Mouse (Mus musculus) T-helper 17 cell (primary cell): ENCODE results near the gene Gpsm2.

Experiments used
- in situ Hi-C, 2 experiments: fragments of 300-600 bp; cut with MboI, MseI; formaldehyde crosslinking; loops; 1 replicate in 1 of 2; 2 replicates in 1 of 2; pipeline ENCODE4 v1.15.1; 2025; ENCODE audit warnings: high pct_unique_total_duplicates in 2 of 2

Gpsm2 gene

GRCm38 (mm10) chr3:108722036-108722872 is at the start of gene Gpsm2:
Gene Gpsm2, minus strand, starts transcription at chr3:108722309.
- in situ Hi-C loops, result no loop called here

GRCm38 (mm10) chr3:108770725-108771368 is 48.7 kb upstream of the Gpsm2 start:
- in situ Hi-C loops, result loop anchor here in 1 of 2 experiments (10.0 kb wide), 1 partner anchor 196 kb away; the partner anchor contains the start of gene Taf13

DNA sequence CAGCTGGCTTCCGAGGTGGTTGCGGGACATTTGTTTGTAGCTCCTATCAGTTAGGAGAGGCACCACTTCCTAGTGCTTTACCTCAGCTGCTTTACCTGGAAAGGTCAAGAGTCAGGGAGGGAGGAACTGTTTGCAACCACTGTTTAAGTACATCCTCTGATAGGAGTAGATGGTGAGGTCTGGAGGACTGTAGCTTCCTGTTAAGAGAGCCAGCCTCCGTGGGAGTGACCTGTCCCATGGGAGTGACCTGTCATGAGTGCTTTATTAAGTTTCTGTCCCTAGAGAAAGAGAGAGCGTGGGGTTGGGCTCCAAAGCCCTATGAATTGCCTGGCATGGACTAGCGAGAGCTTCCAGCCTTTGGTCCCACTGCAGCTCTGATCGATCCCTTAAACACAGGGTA is 47.4 kb upstream of the Gpsm2 start:
- in situ Hi-C loops, result no loop called here

GRCm38 (mm10) chr3:108767416-108767815 is 45.3 kb upstream of the Gpsm2 start:
- in situ Hi-C loops, result no loop called here

DNA sequence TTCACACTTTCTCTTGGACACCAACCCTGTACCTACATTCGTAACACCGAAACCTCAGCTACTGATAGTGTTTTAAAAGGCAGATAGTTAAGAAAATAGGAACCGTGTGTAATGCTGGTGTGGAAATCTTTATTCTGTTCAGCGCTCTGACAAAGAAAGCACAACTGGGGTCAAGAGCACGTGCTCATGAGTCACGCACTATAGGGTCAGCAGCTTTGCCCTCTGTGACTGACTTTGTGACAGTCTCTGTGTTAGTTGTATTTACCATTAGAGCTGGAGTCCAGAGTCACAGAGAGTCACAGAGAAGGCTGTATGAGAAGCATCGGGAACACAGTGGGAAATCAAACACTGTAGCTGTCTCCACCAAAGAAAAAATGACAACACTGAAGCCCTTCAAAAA is 44.8 kb upstream of the Gpsm2 start:
- in situ Hi-C loops, result no loop called here

GRCm38 (mm10) chr3:108765476-108765875 is 43.4 kb upstream of the Gpsm2 start:
- in situ Hi-C loops, result no loop called here

GRCm38 (mm10) chr3:108764976-108765375 is 42.9 kb upstream of the Gpsm2 start:
- in situ Hi-C loops, result loop anchor here (5.0 kb wide), 2 partner anchors 38 to 68 kb away; no protein-coding TSS in a partner anchor

DNA sequence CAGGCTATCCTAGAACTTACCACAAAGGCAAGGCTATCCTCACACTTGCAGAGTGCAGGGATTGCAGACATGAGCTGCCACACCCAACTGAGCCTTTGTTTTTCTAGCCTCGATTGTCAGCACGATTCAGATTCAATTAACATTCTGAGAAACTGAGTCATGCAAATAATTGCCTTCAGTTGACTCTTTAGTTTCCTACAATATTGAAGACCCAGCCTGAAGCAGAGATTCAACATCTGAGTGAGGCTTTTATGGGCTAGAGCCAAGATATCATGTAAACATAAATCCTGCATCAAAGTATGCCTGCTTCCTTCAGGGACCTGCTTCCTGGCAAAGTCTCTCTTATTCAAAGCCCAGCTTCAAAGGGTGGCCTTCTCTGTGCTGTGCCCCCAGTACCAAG is 41.6 kb upstream of the Gpsm2 start:
- in situ Hi-C loops, result loop anchor here (5.0 kb wide), 2 partner anchors 36 to 66 kb away; no protein-coding TSS in a partner anchor

DNA sequence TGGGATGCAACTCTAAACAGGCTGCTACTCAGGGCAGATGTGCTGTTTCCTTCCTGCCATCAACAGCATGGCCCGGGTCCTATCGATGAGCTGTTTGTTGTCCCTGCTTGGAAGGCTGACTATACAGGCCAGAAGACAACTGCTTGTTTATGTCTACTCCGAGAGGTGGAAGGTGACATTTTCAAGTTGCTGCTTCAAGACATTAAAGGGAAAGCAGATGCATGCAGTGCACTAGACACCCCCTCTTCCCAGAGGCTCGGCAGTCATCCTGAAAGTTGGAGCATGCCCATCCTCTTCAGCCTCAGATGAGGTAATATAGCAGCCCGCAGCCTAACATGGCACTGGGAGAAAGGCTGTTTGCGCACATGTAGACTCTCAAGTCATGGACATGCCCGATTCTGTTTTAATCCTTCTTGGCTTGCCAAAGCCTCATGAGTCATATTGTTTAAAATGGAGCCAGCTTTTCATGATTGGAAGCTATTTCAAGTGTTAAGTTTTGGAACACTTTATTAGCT is 40.5 kb upstream of the Gpsm2 start:
- in situ Hi-C loops, result loop anchor here (5.0 kb wide), 2 partner anchors 35 to 65 kb away; no protein-coding TSS in a partner anchor

GRCm38 (mm10) chr3:108759566-108760420 is 37.7 kb upstream of the Gpsm2 start:
- in situ Hi-C loops, result loop anchor here (5.0 kb wide), 2 partner anchors 32 to 62 kb away; no protein-coding TSS in a partner anchor

- in situ Hi-C loops, result no loop called here
These were observed 35.5 kb upstream of the Gpsm2 start for GRCm38 (mm10) chr3:108757570-108757969.

DNA sequence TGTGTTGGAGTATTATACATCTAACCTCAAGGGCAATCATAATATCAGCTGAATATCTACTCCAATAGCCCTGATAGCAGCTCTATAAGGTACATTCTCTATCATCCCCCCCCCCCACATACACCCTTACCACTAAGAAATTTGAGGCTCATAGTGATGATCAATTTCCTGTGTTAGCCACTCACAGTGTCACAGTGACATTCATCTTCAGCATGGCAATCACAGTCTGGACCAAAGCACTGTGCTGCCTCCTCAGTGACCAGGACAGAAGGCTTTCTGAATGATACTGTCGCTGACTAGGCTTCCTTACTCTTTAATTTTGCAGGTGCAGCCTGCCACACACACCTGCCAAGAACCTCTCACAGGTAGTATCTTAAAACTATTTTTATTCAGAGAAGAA is 34.0 kb upstream of the Gpsm2 start:
- in situ Hi-C loops, result no loop called here

- in situ Hi-C loops, result no loop called here
These were observed 33.4 kb upstream of the Gpsm2 start for GRCm38 (mm10) chr3:108755542-108755941.

- in situ Hi-C loops, result no loop called here
These were observed 32.4 kb upstream of the Gpsm2 start for GRCm38 (mm10) chr3:108754541-108754940.

GRCm38 (mm10) chr3:108751691-108752090 is 29.6 kb upstream of the Gpsm2 start:
- in situ Hi-C loops, result no loop called here

DNA sequence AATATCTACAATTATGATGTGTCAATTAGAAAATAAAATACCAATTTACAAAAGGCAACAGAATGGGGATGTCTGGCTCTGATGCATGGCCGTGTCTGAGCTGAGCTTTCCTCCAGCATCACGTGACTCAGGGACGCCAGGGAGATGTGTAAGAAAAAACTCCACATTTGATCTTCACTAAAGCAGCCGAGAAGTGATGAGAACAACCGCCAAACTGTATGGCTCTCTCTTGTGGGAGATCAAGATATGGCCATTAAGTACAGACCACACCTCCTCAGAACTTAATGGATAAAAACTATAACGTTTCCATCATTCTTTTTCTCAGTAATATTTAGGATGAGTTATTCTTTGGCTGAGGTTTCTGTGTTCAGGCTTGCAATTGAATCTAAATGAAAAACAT is 29.0 kb upstream of the Gpsm2 start:
- in situ Hi-C loops, result no loop called here

DNA sequence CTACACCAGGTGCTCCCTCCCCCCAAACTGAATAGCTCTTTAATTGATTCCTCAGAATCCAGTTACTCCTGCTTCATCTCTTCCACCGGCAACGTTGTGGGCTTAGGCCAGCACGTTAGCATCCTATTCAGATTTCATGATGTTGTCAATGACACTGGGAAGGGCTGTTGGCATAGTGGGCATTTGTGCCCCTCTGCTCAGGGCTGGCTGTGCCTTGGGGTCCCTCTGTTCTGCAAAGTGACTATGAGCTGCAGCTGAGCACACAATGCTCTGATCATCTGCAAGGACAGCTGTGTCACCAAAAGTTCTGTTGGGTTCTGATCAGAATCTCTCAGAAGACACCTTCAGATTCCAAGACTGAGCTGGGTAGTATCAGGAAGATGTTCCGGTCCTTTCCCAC is 22.0 kb upstream of the Gpsm2 start:
- in situ Hi-C loops, result loop anchor here in 1 of 2 experiments (25.0 kb wide), 1 partner anchor 1143 kb away; no protein-coding TSS in a partner anchor

- in situ Hi-C loops, result loop anchor here in 1 of 2 experiments (25.0 kb wide), 1 partner anchor 1148 kb away; no protein-coding TSS in a partner anchor
These were observed 17.1 kb upstream of the Gpsm2 start, which contains the start of gene Aknad1 for GRCm38 (mm10) chr3:108739045-108739708. Gene Aknad1, plus strand, starts transcription at chr3:108739658.

DNA sequence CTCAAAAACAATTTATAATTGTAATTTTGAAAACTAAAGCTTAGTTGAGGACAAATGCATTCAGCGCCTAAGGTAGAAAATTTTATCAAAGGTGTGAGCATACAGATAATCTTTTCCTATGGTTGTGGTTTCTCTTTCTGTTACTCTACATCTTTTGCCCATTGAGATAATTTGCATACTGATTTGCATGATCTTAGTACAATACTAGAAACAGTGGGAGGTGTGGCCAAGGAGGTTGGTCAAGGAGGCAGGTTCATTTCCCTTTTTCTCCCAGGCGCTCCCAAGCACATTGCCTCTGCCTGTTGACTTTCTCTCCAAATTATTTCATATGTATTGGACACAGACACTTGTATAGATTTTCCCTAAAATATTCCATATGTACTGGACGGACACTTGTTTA is 15.7 kb upstream of the Gpsm2 start:
- in situ Hi-C loops, result loop anchor here in 1 of 2 experiments (25.0 kb wide), 1 partner anchor 1150 kb away; no protein-coding TSS in a partner anchor

DNA sequence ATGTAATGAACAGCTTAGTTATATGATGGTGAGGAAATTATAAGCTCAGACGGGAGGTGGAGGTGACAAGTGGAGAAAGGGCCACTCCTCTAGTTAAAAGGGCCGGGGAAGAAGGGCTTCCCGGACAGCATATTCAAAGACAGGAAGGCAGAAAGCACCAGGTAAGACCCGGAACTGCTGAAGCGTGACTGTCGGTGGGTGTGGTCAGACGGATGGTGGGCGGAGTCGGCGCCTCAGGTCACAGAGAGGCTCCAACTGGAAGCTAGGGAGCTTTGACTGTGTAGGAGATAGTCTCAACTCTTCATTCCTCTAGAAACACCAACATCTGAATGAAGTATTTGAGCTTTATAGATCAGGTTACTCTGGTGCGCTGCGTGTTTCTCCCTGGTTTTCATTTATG is 8.2 kb upstream of the Gpsm2 start:
- in situ Hi-C loops, result loop anchor here in 1 of 2 experiments (25.0 kb wide), 1 partner anchor 1157 kb away; no protein-coding TSS in a partner anchor
